8 mouse cellular contexts compared by ENCODE assay signal in the genomic region with DNA sequence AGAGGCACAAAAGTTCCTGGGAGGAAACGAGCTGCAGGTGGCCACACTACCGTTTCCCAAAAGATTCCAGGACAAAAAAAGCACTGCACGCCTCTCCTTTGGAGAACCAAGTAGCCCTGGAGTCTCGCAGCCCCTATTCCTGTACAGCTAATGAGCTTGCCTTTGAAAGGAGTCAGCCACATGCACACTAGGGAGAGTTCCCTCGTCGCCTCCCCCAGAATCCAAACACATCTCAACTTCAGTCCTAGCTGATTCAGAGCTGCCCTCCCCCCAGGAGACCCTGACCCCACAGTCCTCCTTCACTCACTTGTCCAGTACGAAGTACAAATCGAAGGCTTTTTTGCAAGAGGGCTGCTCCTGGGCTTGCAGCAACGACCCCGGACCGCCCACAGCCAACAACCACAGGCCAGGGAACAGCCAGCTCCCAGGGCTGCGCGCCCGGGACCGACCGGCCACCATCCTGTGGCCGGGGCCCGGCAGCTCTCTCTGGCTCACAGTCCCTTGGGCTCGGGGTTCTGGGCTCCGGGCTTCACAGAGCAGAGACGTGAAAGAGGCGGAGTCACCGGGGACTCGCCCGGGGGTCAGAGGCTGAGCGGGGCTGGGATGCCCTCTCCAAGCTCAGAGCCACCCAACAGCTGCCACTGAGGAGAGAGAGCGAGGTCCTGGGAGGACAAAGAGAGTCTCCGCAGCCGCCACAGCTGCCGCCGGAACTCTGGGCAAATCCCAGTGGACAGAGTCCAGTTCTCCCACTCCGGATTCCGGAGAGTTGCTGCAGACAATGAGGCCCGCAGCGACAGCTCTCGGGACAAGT. TPM values are rescaled to one million over a fixed set of nuclear protein-coding genes. Genes with fewer than 3 reads are reported as not detected.
DNase-seq lines count a peak whose midpoint lies in the region; ATAC-seq lines count a peak whose summit lies in the region.

No protein-coding gene starts in this region.

- under 1% methylated on average over 36 of the region's 36 CpGs for WGBS in embryonic facial prominence, embryonic 11.5 days
- under 1% methylated on average over 36 of the region's 36 CpGs for WGBS in heart, embryonic 15.5 days

- DNase-seq in cerebellum, adult 9-10 months: no peak
- DNase-seq in T-cell, adult 2 months (ENCODE audit: low spot score): peak; percentile 9
- peak; percentile 71 for DNase-seq in embryonic facial prominence, embryonic 11.5 days (ENCODE audit: low spot score)
- peak; percentile 53 to 74 for DNase-seq in kidney, postnatal 25 days
- DNase-seq in retina, postnatal 7 days (ENCODE audit: low read depth, low spot score): peak; percentile 32

- no peaks in the 10 kb centered on the region for H3K36me3 ChIP-seq in embryonic facial prominence, embryonic 11.5 days (replicated peaks; ENCODE audit: control insufficient read depth, insufficient read depth, low read depth, low read length)
- peaks cover 16% of the 10 kb centered on the region for H3K36me3 ChIP-seq in heart, embryonic 15.5 days

- no peaks in the 10 kb centered on the region for H3K9me3 ChIP-seq in embryonic facial prominence, embryonic 11.5 days (replicated peaks; ENCODE audit: control insufficient read depth, low read length)
- no peaks in the 10 kb centered on the region for H3K9me3 ChIP-seq in heart, embryonic 15.5 days (replicated peaks)

- peak overlapping the region; percentile 93 for H3K9ac ChIP-seq in embryonic facial prominence, embryonic 11.5 days (replicated peaks; ENCODE audit: low read length)
- peak overlapping the region; percentile 89 for H3K9ac ChIP-seq in heart, embryonic 15.5 days

- ATAC-seq in cerebellum, adult (ENCODE audit: insufficient number of reproducible peaks, low FRiP score, low TSS enrichment): peak; percentile 47
- ATAC-seq in embryonic facial prominence, embryonic 11.5 days (replicated peaks; ENCODE audit: insufficient number of reproducible peaks, low FRiP score, low TSS enrichment, low read depth): peak; percentile 88
- peak; percentile 83 for ATAC-seq in heart, embryonic 15.5 days (replicated peaks; ENCODE audit: insufficient number of reproducible peaks, insufficient read depth, low FRiP score, low read depth)
- ATAC-seq in megakaryocyte, adult 5-6 weeks (ENCODE audit: poor library complexity, severe bottlenecking): peak; percentile 41

- peak overlapping the region; percentile 81 for H3K4me2 ChIP-seq in embryonic facial prominence, embryonic 11.5 days (ENCODE audit: low read depth, low read length)
- H3K4me2 ChIP-seq in heart, embryonic 15.5 days: peak overlapping the region; percentile 81

- H3K4me3 ChIP-seq in embryonic facial prominence, embryonic 11.5 days (ENCODE audit: low read depth, low read length): peak overlapping the region; percentile 80
- peak overlapping the region; percentile 83 for H3K4me3 ChIP-seq in heart, embryonic 15.5 days

- no peaks in the 10 kb centered on the region for H3K4me1 ChIP-seq in embryonic facial prominence, embryonic 11.5 days (ENCODE audit: control insufficient read depth, insufficient read depth, low read length)
- peaks cover 17% of the 10 kb centered on the region for H3K4me1 ChIP-seq in heart, embryonic 15.5 days (replicated peaks)

- H3K27ac ChIP-seq in embryonic facial prominence, embryonic 11.5 days (replicated peaks; ENCODE audit: low read depth, low read length): peak overlapping the region; percentile 81
- H3K27ac ChIP-seq in heart, embryonic 15.5 days: peak overlapping the region; percentile 97

- no peaks in the 10 kb centered on the region for H3K27me3 ChIP-seq in embryonic facial prominence, embryonic 11.5 days (ENCODE audit: control insufficient read depth, insufficient read depth, low read length)
- no peaks in the 10 kb centered on the region for H3K27me3 ChIP-seq in heart, embryonic 15.5 days

RNA-seq across cellular contexts. Expression of gene Antxr2, which starts 0.5 kb away (rescaled TPM):
- 19.6 and 20.4 TPM in 2 replicates for polyA plus RNA-seq in embryonic facial prominence, embryonic 11.5 days (2014; fragmentation: Nextera tagmentation; extraction: Ambion mirVana)
- 52.2 and 56.1 TPM in 2 replicates for polyA plus RNA-seq in heart, embryonic 15.5 days (2015; fragmentation: Nextera tagmentation; extraction: Ambion mirVana)
- total RNA-seq in megakaryocyte, adult 5-6 weeks (2015): 20.7 and 22.2 TPM in 2 replicates
- total RNA-seq in megakaryocyte, adult 5-6 weeks (2017): 19.3 and 24.4 TPM in 2 replicates
